Mouse (Mus musculus): ENCODE results near the gene Oaz3. TPM values are rescaled to one million over a fixed set of nuclear protein-coding genes. Genes with fewer than 3 reads are reported as not detected.

Gene Oaz3
- total and polyA plus RNA-seq, 2 experiments: 0.37 to 0.43 TPM

DNA sequence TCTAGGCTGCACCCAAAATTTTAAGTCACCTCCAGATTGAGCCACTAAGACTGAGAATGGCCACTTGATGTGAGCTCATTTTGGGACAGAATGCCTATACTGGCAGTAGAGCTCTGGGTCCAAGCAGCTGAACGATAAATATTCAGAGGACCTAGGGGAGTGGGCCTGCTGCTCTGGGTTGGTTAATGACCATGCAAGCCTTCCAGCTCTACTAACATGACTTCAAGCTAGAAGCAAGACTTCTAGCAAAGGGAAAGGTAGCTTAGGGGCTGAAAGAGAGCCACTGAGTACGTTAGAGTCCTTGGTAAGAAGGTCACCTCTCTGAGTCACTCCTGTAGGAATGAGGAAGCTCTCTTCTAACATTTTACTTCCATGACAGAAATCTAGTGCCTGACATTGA, 51.6 kb downstream of the Oaz3 start:
- H3K79me2 ChIP-seq (ENCODE audit: control insufficient read depth, insufficient read depth, low read length): no peaks in the 10 kb centered on the region
- H3K9ac ChIP-seq (ENCODE audit: low read depth, low read length): no peak overlapping the region
- WGBS: 86% methylated on average over 2 of the region's 2 CpGs
- no peak overlapping the region for H3K27ac ChIP-seq (replicated peaks; ENCODE audit: insufficient read depth, low read depth, low read length)
- no peak overlapping the region for H3K4me3 ChIP-seq (ENCODE audit: insufficient read depth, low read depth, low read length)
- no peak for DNase-seq (ENCODE audit: extremely low read depth, low read depth, low spot score)
- no peaks in the 10 kb centered on the region for H3K4me1 ChIP-seq (ENCODE audit: control insufficient read depth, insufficient read depth, low read length)
- TF ChIP-seq POLR2A (IDR thresholded peaks at IDR 0.05; ENCODE audit: extremely low read depth, insufficient read depth, low read length): no peak
- no peak for TF ChIP-seq CTCF (IDR thresholded peaks at IDR 0.05; ENCODE audit: low read depth, low read length)
- H3K27me3 ChIP-seq (ENCODE audit: control insufficient read depth, insufficient read depth, low read length): no peaks in the 10 kb centered on the region
- peaks cover 40% of the 10 kb centered on the region for H3K36me3 ChIP-seq (ENCODE audit: control insufficient read depth, insufficient read depth, low read length)

DNA sequence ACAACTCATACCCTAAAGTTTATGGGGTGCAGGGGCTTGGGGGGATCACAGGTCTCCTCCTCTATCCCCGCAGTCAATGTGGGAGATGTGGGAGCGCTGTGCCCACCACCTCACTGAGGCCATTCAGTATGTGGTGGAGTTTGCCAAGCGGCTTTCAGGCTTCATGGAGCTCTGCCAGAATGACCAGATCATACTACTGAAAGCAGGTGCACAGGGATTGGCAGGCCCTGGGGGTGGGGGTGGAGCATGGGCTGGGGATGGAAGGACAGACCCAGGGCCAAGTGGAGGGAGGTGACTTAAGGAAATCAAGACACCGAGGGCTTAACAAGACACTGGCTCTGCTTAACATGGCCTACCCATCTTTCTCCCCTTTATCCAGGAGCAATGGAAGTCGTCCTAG, 52.7 kb downstream of the Oaz3 start:
- Histone ChIP-seq H3K4me3 (ENCODE audit: insufficient read depth, low read depth, low read length) (no peak overlapping the region), H3K79me2 (ENCODE audit: control insufficient read depth, insufficient read depth, low read length) (no peaks in the 10 kb centered on the region), H3K36me3 (ENCODE audit: control insufficient read depth, insufficient read depth, low read length) (peaks cover 41% of the 10 kb centered on the region), H3K9ac (ENCODE audit: low read depth, low read length) (no peak overlapping the region), H3K27me3 (ENCODE audit: control insufficient read depth, insufficient read depth, low read length) (no peaks in the 10 kb centered on the region), H3K4me1 (ENCODE audit: control insufficient read depth, insufficient read depth, low read length) (no peaks in the 10 kb centered on the region), H3K27ac (replicated peaks; ENCODE audit: insufficient read depth, low read depth, low read length) (no peak overlapping the region)
- no peak for DNase-seq (ENCODE audit: extremely low read depth, low read depth, low spot score)
- no peak for TF ChIP-seq CTCF (IDR thresholded peaks at IDR 0.05; ENCODE audit: low read depth, low read length)
- no peak for TF ChIP-seq POLR2A (IDR thresholded peaks at IDR 0.05; ENCODE audit: extremely low read depth, insufficient read depth, low read length)
- WGBS: 77% methylated on average over 5 of the region's 5 CpGs

- H3K4me3 ChIP-seq (ENCODE audit: insufficient read depth, low read depth, low read length): no peak overlapping the region
- no peak for DNase-seq (ENCODE audit: extremely low read depth, low read depth, low spot score)
- no peaks in the 10 kb centered on the region for H3K4me1 ChIP-seq (ENCODE audit: control insufficient read depth, insufficient read depth, low read length)
- H3K27me3 ChIP-seq (ENCODE audit: control insufficient read depth, insufficient read depth, low read length): no peaks in the 10 kb centered on the region
- TF ChIP-seq POLR2A (IDR thresholded peaks at IDR 0.05; ENCODE audit: extremely low read depth, insufficient read depth, low read length) (no peak), CTCF (IDR thresholded peaks at IDR 0.05; ENCODE audit: low read depth, low read length) (no peak)
- WGBS: 94% methylated on average over 16 of the region's 16 CpGs
- no peaks in the 10 kb centered on the region for H3K79me2 ChIP-seq (ENCODE audit: control insufficient read depth, insufficient read depth, low read length)
- no peak overlapping the region for H3K27ac ChIP-seq (replicated peaks; ENCODE audit: insufficient read depth, low read depth, low read length)
- H3K9ac ChIP-seq (ENCODE audit: low read depth, low read length): no peak overlapping the region
- H3K36me3 ChIP-seq (ENCODE audit: control insufficient read depth, insufficient read depth, low read length): peaks cover 32% of the 10 kb centered on the region
Observed at GRCm38 (mm10) chr3:94389420-94389819, 54.3 kb downstream of the Oaz3 start.

DNA sequence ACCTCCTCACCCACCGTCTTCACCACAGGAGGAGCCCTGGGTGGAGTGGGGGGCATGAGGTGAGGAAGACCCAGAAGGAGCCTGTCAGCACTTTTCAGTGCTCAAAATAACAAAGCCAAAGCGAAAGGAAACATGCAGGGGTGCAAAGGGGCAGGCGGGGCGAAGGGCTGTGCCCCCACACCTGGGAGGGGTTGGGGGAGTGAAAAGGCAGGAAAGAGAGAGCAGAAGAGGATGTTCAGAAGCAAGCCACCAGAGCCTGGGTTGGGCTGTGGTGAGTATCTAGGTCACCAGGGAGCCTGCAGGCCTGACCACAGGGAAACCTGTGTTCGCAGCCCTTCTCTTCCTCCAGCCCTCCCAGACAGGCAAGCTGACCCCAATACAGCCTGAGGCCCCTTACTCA, 55.7 kb downstream of the Oaz3 start:
- no peak for DNase-seq (ENCODE audit: extremely low read depth, low read depth, low spot score)
- Histone ChIP-seq H3K79me2 (ENCODE audit: control insufficient read depth, insufficient read depth, low read length) (no peaks in the 10 kb centered on the region), H3K4me1 (ENCODE audit: control insufficient read depth, insufficient read depth, low read length) (peaks cover 2% of the 10 kb centered on the region; the same call in 1 of the 2 replicates), H3K9ac (ENCODE audit: low read depth, low read length) (no peak overlapping the region), H3K4me3 (ENCODE audit: insufficient read depth, low read depth, low read length) (no peak overlapping the region), H3K27ac (replicated peaks; ENCODE audit: insufficient read depth, low read depth, low read length) (no peak overlapping the region), H3K27me3 (ENCODE audit: control insufficient read depth, insufficient read depth, low read length) (no peaks in the 10 kb centered on the region), H3K36me3 (ENCODE audit: control insufficient read depth, insufficient read depth, low read length) (peaks cover 27% of the 10 kb centered on the region)
- TF ChIP-seq POLR2A (IDR thresholded peaks at IDR 0.05; ENCODE audit: extremely low read depth, insufficient read depth, low read length) (no peak), CTCF (IDR thresholded peaks at IDR 0.05; ENCODE audit: low read depth, low read length) (no peak)
- 80% methylated on average over 5 of the region's 5 CpGs for WGBS

GRCm38 (mm10) chr3:94387391-94387790, 56.3 kb downstream of the Oaz3 start:
- TF ChIP-seq CTCF (IDR thresholded peaks at IDR 0.05; ENCODE audit: low read depth, low read length) (no peak), POLR2A (IDR thresholded peaks at IDR 0.05; ENCODE audit: extremely low read depth, insufficient read depth, low read length) (no peak)
- H3K27ac ChIP-seq (replicated peaks; ENCODE audit: insufficient read depth, low read depth, low read length): no peak overlapping the region
- H3K9ac ChIP-seq (ENCODE audit: low read depth, low read length): no peak overlapping the region
- DNase-seq (ENCODE audit: extremely low read depth, low read depth, low spot score): no peak
- H3K79me2 ChIP-seq (ENCODE audit: control insufficient read depth, insufficient read depth, low read length): no peaks in the 10 kb centered on the region
- H3K4me1 ChIP-seq (ENCODE audit: control insufficient read depth, insufficient read depth, low read length): peaks cover 2% of the 10 kb centered on the region; the same call in 1 of the 2 replicates
- peaks cover 24% of the 10 kb centered on the region for H3K36me3 ChIP-seq (ENCODE audit: control insufficient read depth, insufficient read depth, low read length)
- H3K4me3 ChIP-seq (ENCODE audit: insufficient read depth, low read depth, low read length): no peak overlapping the region
- WGBS: 93% methylated on average over 10 of the region's 10 CpGs
- no peaks in the 10 kb centered on the region for H3K27me3 ChIP-seq (ENCODE audit: control insufficient read depth, insufficient read depth, low read length)

GRCm38 (mm10) chr3:94386671-94387070, 57.0 kb downstream of the Oaz3 start:
- H3K9ac ChIP-seq (ENCODE audit: low read depth, low read length): no peak overlapping the region
- H3K27ac ChIP-seq (replicated peaks; ENCODE audit: insufficient read depth, low read depth, low read length): no peak overlapping the region
- H3K4me3 ChIP-seq (ENCODE audit: insufficient read depth, low read depth, low read length): no peak overlapping the region
- TF ChIP-seq POLR2A (IDR thresholded peaks at IDR 0.05; ENCODE audit: extremely low read depth, insufficient read depth, low read length): no peak
- TF ChIP-seq CTCF (IDR thresholded peaks at IDR 0.05; ENCODE audit: low read depth, low read length): no peak
- no peaks in the 10 kb centered on the region for H3K27me3 ChIP-seq (ENCODE audit: control insufficient read depth, insufficient read depth, low read length)
- H3K79me2 ChIP-seq (ENCODE audit: control insufficient read depth, insufficient read depth, low read length): no peaks in the 10 kb centered on the region
- no peak for DNase-seq (ENCODE audit: extremely low read depth, low read depth, low spot score)
- WGBS: 80% methylated on average over 4 of the region's 4 CpGs
- peaks cover 4% of the 10 kb centered on the region for H3K4me1 ChIP-seq (ENCODE audit: control insufficient read depth, insufficient read depth, low read length)
- H3K36me3 ChIP-seq (ENCODE audit: control insufficient read depth, insufficient read depth, low read length): peaks cover 24% of the 10 kb centered on the region
